Mouse (Mus musculus) CH12.LX (cell line): ENCODE results near the gene Pax4.

Experiments used
- CTCF ChIP-seq, 2 experiments: IDR thresholded peaks in 1 of 2; conservative IDR thresholded peaks in 1 of 2; 2 replicates each; pipeline ENCODE4 v1.5.1; 2011 to 2012; ENCODE audit warnings: low read depth in 2 of 2, low read length in 2 of 2, improper control_type of control experiment in 1 of 2, inconsistent platforms in 1 of 2, mild to moderate bottlenecking in 1 of 2, moderate library complexity in 1 of 2
- ELF1 ChIP-seq: IDR thresholded peaks from 2 replicates; pipeline ENCODE4 v1.6.1; 2014; ENCODE audit warnings: low read depth, mild to moderate bottlenecking, inconsistent platforms, low read length, improper control_type of control experiment
- MAZ ChIP-seq: IDR thresholded peaks from 2 replicates; pipeline ENCODE4 v1.6.1; 2012; ENCODE audit warnings: low read depth, mild to moderate bottlenecking, inconsistent platforms, low read length, improper control_type of control experiment, moderate library complexity
- NRF1 ChIP-seq: IDR thresholded peaks from 2 replicates; pipeline ENCODE4 v1.6.1; 2014; ENCODE audit warnings: low read depth, mild to moderate bottlenecking, inconsistent platforms, low read length, improper control_type of control experiment, moderate library complexity
- ZNF384 ChIP-seq: IDR thresholded peaks from 2 replicates; pipeline ENCODE4 v1.6.1; 2012; ENCODE audit warnings: low read depth, low read length, improper control_type of control experiment, inconsistent platforms

DNA sequence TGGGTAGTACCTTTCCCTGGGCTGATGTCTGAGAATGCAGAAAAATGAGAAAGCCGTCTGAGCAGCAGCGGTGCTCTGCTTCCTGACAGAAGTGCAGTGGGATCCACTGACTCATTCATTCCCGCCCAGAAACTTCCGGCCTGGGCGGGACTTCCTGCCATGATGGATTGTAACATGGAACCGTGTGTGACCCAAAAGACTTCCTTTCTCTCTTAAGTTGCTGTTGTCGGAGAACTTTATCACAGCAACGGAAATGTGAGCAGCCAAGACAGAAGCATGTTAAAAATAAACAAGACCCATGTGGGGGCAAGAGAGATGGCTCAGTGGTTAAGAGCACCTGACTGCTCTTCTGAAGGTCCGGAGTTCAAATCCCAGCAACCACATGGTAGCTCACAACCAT, 39.1 kb downstream of the Pax4 start:
- TF ChIP-seq NRF1 (no peak), CTCF (conservative IDR thresholded peaks at IDR 0.05 in 1 of 2, IDR thresholded peaks at IDR 0.05 in 1 of 2; ENCODE audit: low read depth in 2 of 2, low read length in 2 of 2) (no peak), ELF1 (no peak), ZNF384 (no peak), MAZ (no peak)
